Mouse (Mus musculus): ENCODE results near the gene Stoml2. TPM values are rescaled to one million over a fixed set of nuclear protein-coding genes. Genes with fewer than 3 reads are reported as not detected.
"Not testable (repeated sequence)": the region's sequence is repeated elsewhere in the genome, so short reads cannot be mapped to it uniquely, and the experiment has no call there.

The Stoml2 gene
- total and polyA plus RNA-seq, 3 experiments = 391 to 480 TPM; not detected in 1

- H3K79me2 ChIP-seq (ENCODE audit: control insufficient read depth, insufficient read depth, low read length, poor library complexity) = peaks cover 34% of the 10 kb centered on the region
- peaks cover 3 to 13% of the 10 kb centered on the region in 2 experiments; a peak in 3 of 4 replicates for H3K4me1 ChIP-seq (ENCODE audit: control insufficient read depth in 1 of 2, insufficient read depth in 2 of 2, low read length in 2 of 2)
- H3K27ac ChIP-seq (ENCODE audit: control insufficient read depth, low read depth, low read length) = peak within 1 kb of the TSS; percentile 91
- TF ChIP-seq ETS1 (IDR thresholded peaks at IDR 0.05; ENCODE audit: low read depth, low read length) (peak; percentile 22; the same call in 1 of the 2 replicates), NRF1 (IDR thresholded peaks at IDR 0.05; ENCODE audit: insufficient read depth, low read depth, low read length, poor library complexity, severe bottlenecking) (0 out of 2 replicates have a peak, but pooled peaks have one; percentile 35), POLR2AphosphoS2 (IDR thresholded peaks at IDR 0.05; ENCODE audit: low read length) (peak; percentile 68; the same call in 1 of the 2 replicates), CHD2 (IDR thresholded peaks at IDR 0.05; ENCODE audit: low read length) (peak; percentile 95), KAT2A (conservative IDR thresholded peaks at IDR 0.05; ENCODE audit: low read depth, low read length) (peak; percentile 57), NELFE (IDR thresholded peaks at IDR 0.05; ENCODE audit: low read depth, low read length) (peak; percentile 48; the same call in 1 of the 2 replicates), HCFC1 (IDR thresholded peaks at IDR 0.05; ENCODE audit: low read depth, low read length) (peak; percentile 78), MAX (IDR thresholded peaks at IDR 0.05; ENCODE audit: low read length) (peak; percentile 61; the same call in 1 of the 2 replicates), USF1 (IDR thresholded peaks at IDR 0.05; ENCODE audit: low read depth, low read length) (peak; percentile 46; the same call in 1 of the 2 replicates), MXI1 (IDR thresholded peaks at IDR 0.05; ENCODE audit: low read depth, low read length) (peak; percentile 53), TBP (IDR thresholded peaks at IDR 0.05; ENCODE audit: low read depth, low read length) (peak; percentile 88), MYC (IDR thresholded peaks at IDR 0.05; ENCODE audit: low read depth, low read length) (peak; percentile 43; the same call in 1 of the 2 replicates), SIN3A (IDR thresholded peaks at IDR 0.05; ENCODE audit: low read length) (peak; percentile 57), E2F4 (IDR thresholded peaks at IDR 0.05; ENCODE audit: borderline replicate concordance, low read depth, low read length) (0 out of 2 replicates have a peak, but pooled peaks have one; percentile 22), ELF1 (IDR thresholded peaks at IDR 0.05; ENCODE audit: low read depth, low read length) (peak; percentile 50), RCOR1 (IDR thresholded peaks at IDR 0.05; ENCODE audit: low read depth, low read length) (peak; percentile 34; the same call in 1 of the 2 replicates), POLR2A (IDR thresholded peaks at IDR 0.05; ENCODE audit: control insufficient read depth in 1 of 2, insufficient read depth in 1 of 2, low read depth in 1 of 2, low read length in 2 of 2, poor library complexity in 1 of 2) (peak; percentile 43 to 75; a peak in 2 of 4 replicates), ZMIZ1 (IDR thresholded peaks at IDR 0.05; ENCODE audit: low read depth, low read length) (0 out of 2 replicates have a peak, but pooled peaks have one; percentile 58)
- peak; percentile 99 for DNase-seq (ENCODE audit: low read depth, low spot score)
- not testable (repeated sequence) for H3K9me3 ChIP-seq (replicated peaks; ENCODE audit: insufficient read depth, low read length); H3K27me3 ChIP-seq (ENCODE audit: control insufficient read depth in 1 of 2, insufficient read depth in 2 of 2, low read length in 2 of 2)
- peak within 1 kb of the TSS; percentile 68 to 78 for H3K4me3 ChIP-seq (ENCODE audit: control insufficient read depth in 1 of 2, insufficient read depth in 1 of 2, low read depth in 2 of 2, low read length in 2 of 2)
- H3K36me3 ChIP-seq (ENCODE audit: control insufficient read depth in 1 of 2, insufficient read depth in 2 of 2, low read length in 2 of 2) = peaks cover 11 to 25% of the 10 kb centered on the region in 2 experiments
- H3K9ac ChIP-seq (ENCODE audit: control insufficient read depth, low read depth, low read length, poor library complexity, severe bottlenecking) = peak within 1 kb of the TSS; percentile 83
Observed at GRCm38 (mm10) chr4:43000141-43000986, 31.1 kb downstream of the Stoml2 start, which contains the start of gene Vcp. Gene Vcp, minus strand, starts transcription at chr4:43000507.

Measured in MEL (cell line).